In the genomic region with DNA sequence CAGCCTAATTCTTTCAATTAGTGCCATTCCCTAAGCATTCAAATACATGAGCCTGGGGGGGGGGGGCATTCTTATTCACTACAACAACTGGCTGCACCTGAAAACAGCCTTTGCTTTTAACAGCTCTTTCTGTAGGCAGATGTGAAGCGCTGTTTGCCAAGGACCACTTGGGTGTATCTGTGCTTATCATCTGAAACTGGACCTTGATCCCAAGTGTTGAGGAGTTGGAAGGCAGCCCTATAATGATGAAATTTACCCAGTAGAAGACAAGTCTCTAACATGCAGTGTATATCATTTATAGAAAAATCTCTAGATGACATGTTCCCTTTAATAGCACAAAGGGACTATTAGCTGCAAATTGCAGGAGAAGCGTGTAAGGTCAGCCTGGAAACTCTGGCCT, we compare ENCODE assay signal across 25 mouse cellular contexts.
DNase-seq lines count a peak whose midpoint lies in the region; ATAC-seq and TF ChIP-seq lines count a peak whose summit lies in the region.
"Had no signal": no experiment of that assay in that cellular context is flagged by ENCODE, and none has a peak within 500 bp of the region (broad histone marks: within the 10 kb centered on the region; RNA-seq: fewer than 3 reads in every experiment).

No protein-coding gene starts in this region.

- no peak overlapping the region for H3K27ac ChIP-seq in liver, adult 2 months (replicated peaks; ENCODE audit: insufficient read depth, low read depth, low read length)
- H3K27ac ChIP-seq in liver, embryonic 11.5 days (ENCODE audit: low read depth, low read length) = no peak overlapping the region
- H3K27ac ChIP-seq in intestine, embryonic 15.5 days = no peak overlapping the region
- no peak overlapping the region for H3K27ac ChIP-seq in intestine, postnatal 0 days (ENCODE audit: low read depth, low read length)
- H3K27ac ChIP-seq: embryonic facial prominence, embryonic 13.5 days; embryonic facial prominence, embryonic 15.5 days; forebrain, embryonic 13.5 days; forebrain, embryonic 15.5 days had no signal

- no peaks in the 10 kb centered on the region for H3K9me3 ChIP-seq in liver, embryonic 11.5 days (ENCODE audit: control insufficient read depth, low read length)
- H3K9me3 ChIP-seq in intestine, embryonic 15.5 days = no peaks in the 10 kb centered on the region
- no peaks in the 10 kb centered on the region for H3K9me3 ChIP-seq in intestine, postnatal 0 days (ENCODE audit: control insufficient read depth)
- H3K9me3 ChIP-seq: embryonic facial prominence, embryonic 13.5 days; embryonic facial prominence, embryonic 15.5 days; forebrain, embryonic 13.5 days; forebrain, embryonic 15.5 days had no signal

- H3K4me3 ChIP-seq in liver, adult 2 months (ENCODE audit: insufficient read depth, low read depth, low read length) = no peak overlapping the region
- H3K4me3 ChIP-seq in liver, embryonic 11.5 days (ENCODE audit: low read depth, low read length) = no peak overlapping the region
- H3K4me3 ChIP-seq in intestine, embryonic 15.5 days (replicated peaks) = no peak overlapping the region
- no peak overlapping the region for H3K4me3 ChIP-seq in intestine, postnatal 0 days (ENCODE audit: low read depth, low read length)
- H3K4me3 ChIP-seq: embryonic facial prominence, embryonic 13.5 days; embryonic facial prominence, embryonic 15.5 days; erythroblast, embryonic 14.5 days; forebrain, embryonic 13.5 days; forebrain, embryonic 15.5 days had no signal

- no peak for ATAC-seq in liver, embryonic 11.5 days (replicated peaks; ENCODE audit: low FRiP score)
- ATAC-seq in intestine, embryonic 15.5 days = peak; percentile 68
- ATAC-seq in intestine, postnatal 0 days = peak; percentile 43; the same call in 1 of the 2 replicates
- no peak for ATAC-seq in erythroid progenitor cell, adult 5-6 weeks (replicated peaks; ENCODE audit: low FRiP score, poor library complexity, severe bottlenecking)
- ATAC-seq: activated CD4-positive, CD25-positive, alpha-beta regulatory T cell, adult 4 months; CD4-positive, CD25-positive, alpha-beta regulatory T cell, adult 4 months; forebrain, embryonic 13.5 days; forebrain, embryonic 15.5 days; forebrain, postnatal 0 days had no signal

- no peaks in the 10 kb centered on the region for H3K79me2 ChIP-seq in liver, adult 2 months (ENCODE audit: control insufficient read depth, insufficient read depth, low read length)

- no peaks in the 10 kb centered on the region for H3K36me3 ChIP-seq in liver, adult 2 months (ENCODE audit: control insufficient read depth, insufficient read depth, low read length)
- no peaks in the 10 kb centered on the region for H3K36me3 ChIP-seq in liver, embryonic 11.5 days (ENCODE audit: control insufficient read depth, insufficient read depth, low read length)
- no peaks in the 10 kb centered on the region for H3K36me3 ChIP-seq in intestine, embryonic 15.5 days
- H3K36me3 ChIP-seq in intestine, postnatal 0 days (ENCODE audit: control insufficient read depth, insufficient read depth) = no peaks in the 10 kb centered on the region
- H3K36me3 ChIP-seq: embryonic facial prominence, embryonic 13.5 days; embryonic facial prominence, embryonic 15.5 days; forebrain, embryonic 15.5 days had no signal

- H3K9ac ChIP-seq in liver, adult 2 months (ENCODE audit: low read depth, low read length) = no peak overlapping the region
- H3K9ac ChIP-seq in liver, embryonic 11.5 days (ENCODE audit: low read depth, low read length) = no peak overlapping the region
- no peak overlapping the region for H3K9ac ChIP-seq in intestine, embryonic 15.5 days
- H3K9ac ChIP-seq in intestine, postnatal 0 days (ENCODE audit: low read depth, low read length) = no peak overlapping the region
- H3K9ac ChIP-seq: embryonic facial prominence, embryonic 13.5 days; embryonic facial prominence, embryonic 15.5 days; forebrain, embryonic 13.5 days; forebrain, embryonic 15.5 days; forebrain, postnatal 0 days had no signal

- TF ChIP-seq POLR2A in liver, adult 2 months (IDR thresholded peaks at IDR 0.05; ENCODE audit: extremely low read depth, insufficient read depth, low read length) = no peak

- no peak for TF ChIP-seq CTCF in liver, adult 2 months (IDR thresholded peaks at IDR 0.05; ENCODE audit: low read depth, low read length)
- no peak for TF ChIP-seq CTCF in intestine, postnatal 0 days (IDR thresholded peaks at IDR 0.05; ENCODE audit: low read depth)

- H3K4me2 ChIP-seq in liver, embryonic 11.5 days = no peak overlapping the region
- no peak overlapping the region for H3K4me2 ChIP-seq in intestine, embryonic 15.5 days (replicated peaks)
- no peak overlapping the region for H3K4me2 ChIP-seq in intestine, postnatal 0 days (replicated peaks; ENCODE audit: low read depth)
- H3K4me2 ChIP-seq: embryonic facial prominence, embryonic 13.5 days; embryonic facial prominence, embryonic 15.5 days; forebrain, embryonic 13.5 days; forebrain, embryonic 15.5 days had no signal

- DNase-seq in liver, adult 2 months (ENCODE audit: extremely low read depth, low read depth, low spot score) = peak; percentile 43
- no peak for DNase-seq in liver, embryonic 11.5 days (ENCODE audit: low spot score)
- DNase-seq in spleen, postnatal 36 days (ENCODE audit: low spot score in 2 of 2) = no peak
- DNase-seq: adrenal gland, adult 2 months; adrenal gland, postnatal 10 days; adrenal gland, postnatal 25 days; B cell, adult 2 months; cerebellum, adult 11 months; cerebellum, adult 18-20 months; cerebellum, adult 8-10 months; cerebellum, adult 9-11 months; cerebellum, postnatal 14 days; cerebellum, postnatal 36 days; forebrain, postnatal 0 days had no signal

- no peaks in the 10 kb centered on the region for H3K4me1 ChIP-seq in liver, adult 2 months (ENCODE audit: control insufficient read depth, insufficient read depth, low read length)
- no peaks in the 10 kb centered on the region for H3K4me1 ChIP-seq in liver, embryonic 11.5 days (replicated peaks; ENCODE audit: control insufficient read depth, insufficient read depth, low read length)
- H3K4me1 ChIP-seq in intestine, embryonic 15.5 days (replicated peaks) = no peaks in the 10 kb centered on the region
- no peaks in the 10 kb centered on the region for H3K4me1 ChIP-seq in intestine, postnatal 0 days (replicated peaks; ENCODE audit: control insufficient read depth, insufficient read depth, low read length)
- H3K4me1 ChIP-seq: embryonic facial prominence, embryonic 13.5 days; embryonic facial prominence, embryonic 15.5 days; forebrain, embryonic 13.5 days; forebrain, embryonic 15.5 days had no signal

- WGBS in liver, adult 2 months = 88% methylated on average over 2 of the region's 2 CpGs
- 81% methylated on average over 2 of the region's 2 CpGs for WGBS in liver, embryonic 11.5 days
- 80% methylated on average over 2 of the region's 2 CpGs for WGBS in intestine, embryonic 15.5 days
- WGBS in intestine, postnatal 0 days = 50% methylated on average over 2 of the region's 2 CpGs

- H3K27me3 ChIP-seq in liver, adult 2 months (ENCODE audit: control insufficient read depth, insufficient read depth, low read length) = no peaks in the 10 kb centered on the region
- H3K27me3 ChIP-seq in liver, embryonic 11.5 days (replicated peaks; ENCODE audit: control insufficient read depth, insufficient read depth, low read length) = no peaks in the 10 kb centered on the region
- H3K27me3 ChIP-seq in intestine, embryonic 15.5 days (replicated peaks) = no peaks in the 10 kb centered on the region
- H3K27me3 ChIP-seq in intestine, postnatal 0 days (replicated peaks; ENCODE audit: control insufficient read depth, insufficient read depth, low read length) = no peaks in the 10 kb centered on the region
- H3K27me3 ChIP-seq: CH12.LX; embryonic facial prominence, embryonic 13.5 days; embryonic facial prominence, embryonic 15.5 days; forebrain, embryonic 13.5 days; forebrain, embryonic 15.5 days had no signal

Comparison
In these comparisons a context has a peak if more than half of its experiments do, and no peak if none do; other contexts are left out.
1. ATAC-seq: peak in intestine, embryonic 15.5 days (single experiment) and intestine, postnatal 0 days (single experiment); none in liver, embryonic 11.5 days (single experiment) and erythroid progenitor cell, adult 5-6 weeks (single experiment).